Mouse (Mus musculus): ENCODE measurements around the gene Immp2l. TPM values are rescaled to one million over a fixed set of nuclear protein-coding genes. Genes with fewer than 3 reads are reported as not detected.

Immp2l gene
- polyA plus RNA-seq, 1 experiment, result 2.8 TPM

- TF ChIP-seq POLR2A (IDR thresholded peaks at IDR 0.05; ENCODE audit: low read depth, low read length) (no peak), CTCF (IDR thresholded peaks at IDR 0.05; ENCODE audit: extremely low read depth, insufficient read length, insufficient replicate concordance, low read depth, low read length) (no peak)
- WGBS, result 84% methylated on average over 4 of the region's 4 CpGs
- H3K4me3 ChIP-seq (ENCODE audit: low read depth, low read length), result no peak overlapping the region
Observed at GRCm38 (mm10) chr12:41185060-41185459, 161.2 kb downstream of the Immp2l start.

GRCm38 (mm10) chr12:41185509-41185908, 161.6 kb downstream of the Immp2l start:
- no peak for TF ChIP-seq CTCF (IDR thresholded peaks at IDR 0.05; ENCODE audit: extremely low read depth, insufficient read length, insufficient replicate concordance, low read depth, low read length)
- no peak for TF ChIP-seq POLR2A (IDR thresholded peaks at IDR 0.05; ENCODE audit: low read depth, low read length)
- Histone ChIP-seq H3K4me3 (ENCODE audit: low read depth, low read length) (no peak overlapping the region), H3K4me1 (ENCODE audit: control insufficient read depth, insufficient read depth, insufficient read length, low read length) (no peaks in the 10 kb centered on the region), H3K27me3 (ENCODE audit: control insufficient read depth, insufficient read depth, low read length) (no peaks in the 10 kb centered on the region), H3K36me3 (ENCODE audit: control insufficient read depth, insufficient read depth, low read length) (no peaks in the 10 kb centered on the region), H3K27ac (ENCODE audit: insufficient read depth, low read depth, low read length) (no peak overlapping the region)
- WGBS, result 94% methylated on average over 6 of the region's 6 CpGs

More at GRCm38 (mm10) chr12:41185060-41185459, 161.2 kb downstream of the Immp2l start:
- Histone ChIP-seq H3K36me3 (ENCODE audit: control insufficient read depth, insufficient read depth, low read length) (no peaks in the 10 kb centered on the region), H3K27ac (ENCODE audit: insufficient read depth, low read depth, low read length) (no peak overlapping the region), H3K4me1 (ENCODE audit: control insufficient read depth, insufficient read depth, insufficient read length, low read length) (no peaks in the 10 kb centered on the region), H3K27me3 (ENCODE audit: control insufficient read depth, insufficient read depth, low read length) (no peaks in the 10 kb centered on the region)

- TF ChIP-seq POLR2A (IDR thresholded peaks at IDR 0.05; ENCODE audit: low read depth, low read length) (no peak), CTCF (IDR thresholded peaks at IDR 0.05; ENCODE audit: extremely low read depth, insufficient read length, insufficient replicate concordance, low read depth, low read length) (no peak)
- no peaks in the 10 kb centered on the region for H3K27me3 ChIP-seq (ENCODE audit: control insufficient read depth, insufficient read depth, low read length)
- peaks cover 1% of the 10 kb centered on the region; the same call in 1 of the 2 replicates for H3K4me1 ChIP-seq (ENCODE audit: control insufficient read depth, insufficient read depth, insufficient read length, low read length)
- H3K36me3 ChIP-seq (ENCODE audit: control insufficient read depth, insufficient read depth, low read length), result no peaks in the 10 kb centered on the region
- WGBS, result 39% methylated on average over 3 of the region's 3 CpGs
- no peak overlapping the region for H3K27ac ChIP-seq (ENCODE audit: insufficient read depth, low read depth, low read length)
- no peak overlapping the region for H3K4me3 ChIP-seq (ENCODE audit: low read depth, low read length)
Observed at GRCm38 (mm10) chr12:41192829-41193228, 168.9 kb downstream of the Immp2l start.

GRCm38 (mm10) chr12:41196374-41196773, 172.5 kb downstream of the Immp2l start:
- 85% methylated on average over 2 of the region's 2 CpGs for WGBS
- Histone ChIP-seq H3K4me1 (ENCODE audit: control insufficient read depth, insufficient read depth, insufficient read length, low read length) (peaks cover 1% of the 10 kb centered on the region; the same call in 1 of the 2 replicates), H3K27ac (ENCODE audit: insufficient read depth, low read depth, low read length) (no peak overlapping the region), H3K4me3 (ENCODE audit: low read depth, low read length) (no peak overlapping the region), H3K27me3 (ENCODE audit: control insufficient read depth, insufficient read depth, low read length) (no peaks in the 10 kb centered on the region), H3K36me3 (ENCODE audit: control insufficient read depth, insufficient read depth, low read length) (no peaks in the 10 kb centered on the region)
- no peak for TF ChIP-seq CTCF (IDR thresholded peaks at IDR 0.05; ENCODE audit: extremely low read depth, insufficient read length, insufficient replicate concordance, low read depth, low read length)
- no peak for TF ChIP-seq POLR2A (IDR thresholded peaks at IDR 0.05; ENCODE audit: low read depth, low read length)

- TF ChIP-seq POLR2A (IDR thresholded peaks at IDR 0.05; ENCODE audit: low read depth, low read length) (no peak), CTCF (IDR thresholded peaks at IDR 0.05; ENCODE audit: extremely low read depth, insufficient read length, insufficient replicate concordance, low read depth, low read length) (no peak)
- H3K27me3 ChIP-seq (ENCODE audit: control insufficient read depth, insufficient read depth, low read length), result no peaks in the 10 kb centered on the region
- 74% methylated on average over 1 of the region's 1 CpGs for WGBS
- H3K4me1 ChIP-seq (ENCODE audit: control insufficient read depth, insufficient read depth, insufficient read length, low read length), result no peaks in the 10 kb centered on the region; the same call in 1 of the 2 replicates
- no peak overlapping the region for H3K27ac ChIP-seq (ENCODE audit: insufficient read depth, low read depth, low read length)
- no peaks in the 10 kb centered on the region for H3K36me3 ChIP-seq (ENCODE audit: control insufficient read depth, insufficient read depth, low read length)
- H3K4me3 ChIP-seq (ENCODE audit: low read depth, low read length), result no peak overlapping the region
Observed at GRCm38 (mm10) chr12:41215186-41215585, 191.3 kb downstream of the Immp2l start.

- Histone ChIP-seq H3K4me3 (ENCODE audit: low read depth, low read length) (no peak overlapping the region), H3K27me3 (ENCODE audit: control insufficient read depth, insufficient read depth, low read length) (no peaks in the 10 kb centered on the region), H3K36me3 (ENCODE audit: control insufficient read depth, insufficient read depth, low read length) (no peaks in the 10 kb centered on the region), H3K27ac (ENCODE audit: insufficient read depth, low read depth, low read length) (no peak overlapping the region), H3K4me1 (ENCODE audit: control insufficient read depth, insufficient read depth, insufficient read length, low read length) (no peaks in the 10 kb centered on the region)
- 73% methylated on average over 3 of the region's 3 CpGs for WGBS
- TF ChIP-seq CTCF (IDR thresholded peaks at IDR 0.05; ENCODE audit: extremely low read depth, insufficient read length, insufficient replicate concordance, low read depth, low read length) (no peak), POLR2A (IDR thresholded peaks at IDR 0.05; ENCODE audit: low read depth, low read length) (no peak)
Observed at GRCm38 (mm10) chr12:41221893-41222292, 198.0 kb downstream of the Immp2l start.

GRCm38 (mm10) chr12:41223686-41224085, 199.8 kb downstream of the Immp2l start:
- Histone ChIP-seq H3K36me3 (ENCODE audit: control insufficient read depth, insufficient read depth, low read length) (no peaks in the 10 kb centered on the region), H3K27me3 (ENCODE audit: control insufficient read depth, insufficient read depth, low read length) (no peaks in the 10 kb centered on the region), H3K4me3 (ENCODE audit: low read depth, low read length) (no peak overlapping the region), H3K4me1 (ENCODE audit: control insufficient read depth, insufficient read depth, insufficient read length, low read length) (no peaks in the 10 kb centered on the region), H3K27ac (ENCODE audit: insufficient read depth, low read depth, low read length) (no peak overlapping the region)
- no peak for TF ChIP-seq POLR2A (IDR thresholded peaks at IDR 0.05; ENCODE audit: low read depth, low read length)
- no peak for TF ChIP-seq CTCF (IDR thresholded peaks at IDR 0.05; ENCODE audit: extremely low read depth, insufficient read length, insufficient replicate concordance, low read depth, low read length)
- 90% methylated on average over 1 of the region's 1 CpGs for WGBS

All from small intestine, adult 2 months (tissue).